Mouse (Mus musculus): ENCODE data around the gene Cnih1. TPM values are rescaled to one million over a fixed set of nuclear protein-coding genes. Genes with fewer than 3 reads are reported as not detected.

Gene Cnih1
- polyA plus RNA-seq, 1 experiment from 2014 or later, result 222 TPM

GRCm38 (mm10) chr14:46815640-46816039 lies 27.4 kb upstream of the Cnih1 start:
- Histone ChIP-seq H3K4me1 (peaks cover 4% of the 10 kb centered on the region), H3K4me3 (no peak overlapping the region), H3K9me3 (replicated peaks) (no peaks in the 10 kb centered on the region), H3K36me3 (peaks cover 59% of the 10 kb centered on the region), H3K27me3 (ENCODE audit: low read depth, poor library complexity, severe bottlenecking) (no peaks in the 10 kb centered on the region), H3K27ac (replicated peaks) (no peak overlapping the region)
- no peak for DNase-seq (ENCODE audit: low spot score)
- 78% methylated on average over 6 of the region's 6 CpGs for WGBS

- Histone ChIP-seq H3K9me3 (replicated peaks) (no peaks in the 10 kb centered on the region), H3K27me3 (ENCODE audit: low read depth, poor library complexity, severe bottlenecking) (no peaks in the 10 kb centered on the region), H3K4me3 (no peak overlapping the region), H3K36me3 (peaks cover 51% of the 10 kb centered on the region), H3K27ac (replicated peaks) (no peak overlapping the region), H3K4me1 (no peaks in the 10 kb centered on the region)
- no peak for DNase-seq (ENCODE audit: low spot score)
- WGBS, result 92% methylated on average over 3 of the region's 3 CpGs
Observed at GRCm38 (mm10) chr14:46807927-46808326, 19.7 kb upstream of the Cnih1 start.

- WGBS, result 90% methylated on average over 5 of the region's 5 CpGs
- no peak overlapping the region for H3K27ac ChIP-seq (replicated peaks)
- no peaks in the 10 kb centered on the region for H3K9me3 ChIP-seq (replicated peaks)
- no peaks in the 10 kb centered on the region for H3K4me1 ChIP-seq
- no peak overlapping the region for H3K4me3 ChIP-seq
- H3K27me3 ChIP-seq (ENCODE audit: low read depth, poor library complexity, severe bottlenecking), result no peaks in the 10 kb centered on the region
- DNase-seq (ENCODE audit: low spot score), result no peak
- H3K36me3 ChIP-seq, result peaks cover 35% of the 10 kb centered on the region
Observed at GRCm38 (mm10) chr14:46806186-46806585, 18.0 kb upstream of the Cnih1 start.

- no peak for DNase-seq (ENCODE audit: low spot score)
- Histone ChIP-seq H3K36me3 (peaks cover 21% of the 10 kb centered on the region), H3K9me3 (replicated peaks) (no peaks in the 10 kb centered on the region), H3K4me1 (no peaks in the 10 kb centered on the region), H3K4me3 (no peak overlapping the region), H3K27ac (replicated peaks) (no peak overlapping the region), H3K27me3 (ENCODE audit: low read depth, poor library complexity, severe bottlenecking) (no peaks in the 10 kb centered on the region)
- 98% methylated on average over 1 of the region's 1 CpGs for WGBS
Observed at GRCm38 (mm10) chr14:46803791-46804190, 15.6 kb upstream of the Cnih1 start.

GRCm38 (mm10) chr14:46803259-46803658 lies 15.0 kb upstream of the Cnih1 start:
- H3K36me3 ChIP-seq, result peaks cover 19% of the 10 kb centered on the region
- no peaks in the 10 kb centered on the region for H3K4me1 ChIP-seq
- no peak overlapping the region for H3K4me3 ChIP-seq
- H3K27ac ChIP-seq (replicated peaks), result no peak overlapping the region
- WGBS, result 93% methylated on average over 4 of the region's 4 CpGs
- H3K9me3 ChIP-seq (replicated peaks), result no peaks in the 10 kb centered on the region
- no peak for DNase-seq (ENCODE audit: low spot score)
- H3K27me3 ChIP-seq (ENCODE audit: low read depth, poor library complexity, severe bottlenecking), result no peaks in the 10 kb centered on the region

- no peak for DNase-seq (ENCODE audit: low spot score)
- WGBS, result 89% methylated on average over 3 of the region's 3 CpGs
- Histone ChIP-seq H3K4me1 (no peaks in the 10 kb centered on the region), H3K27me3 (ENCODE audit: low read depth, poor library complexity, severe bottlenecking) (no peaks in the 10 kb centered on the region), H3K9me3 (replicated peaks) (no peaks in the 10 kb centered on the region), H3K27ac (replicated peaks) (no peak overlapping the region), H3K36me3 (peaks cover 17% of the 10 kb centered on the region), H3K4me3 (no peak overlapping the region)
Observed at GRCm38 (mm10) chr14:46800684-46801345, 12.6 kb upstream of the Cnih1 start.

- WGBS, result 91% methylated on average over 5 of the region's 5 CpGs
Observed at GRCm38 (mm10) chr14:46794157-46794556, 5.9 kb upstream of the Cnih1 start.

GRCm38 (mm10) chr14:46790723-46791122 lies 2.5 kb upstream of the Cnih1 start:
- Histone ChIP-seq H3K9me3 (replicated peaks) (no peaks in the 10 kb centered on the region), H3K27ac (replicated peaks) (no peak overlapping the region), H3K27me3 (ENCODE audit: low read depth, poor library complexity, severe bottlenecking) (no peaks in the 10 kb centered on the region), H3K4me1 (peaks cover 22% of the 10 kb centered on the region), H3K36me3 (no peaks in the 10 kb centered on the region), H3K4me3 (no peak overlapping the region)
- DNase-seq (ENCODE audit: low spot score), result no peak
- WGBS, result 92% methylated on average over 6 of the region's 6 CpGs

More at GRCm38 (mm10) chr14:46794157-46794556, 5.9 kb upstream of the Cnih1 start:
- Histone ChIP-seq H3K27me3 (ENCODE audit: low read depth, poor library complexity, severe bottlenecking) (no peaks in the 10 kb centered on the region), H3K4me1 (no peaks in the 10 kb centered on the region), H3K4me3 (no peak overlapping the region), H3K27ac (replicated peaks) (no peak overlapping the region), H3K9me3 (replicated peaks) (no peaks in the 10 kb centered on the region), H3K36me3 (peaks cover 2% of the 10 kb centered on the region)
- DNase-seq (ENCODE audit: low spot score), result no peak

- no peak overlapping the region for H3K4me3 ChIP-seq
- WGBS, result 80% methylated on average over 4 of the region's 4 CpGs
- H3K27ac ChIP-seq (replicated peaks), result no peak overlapping the region
- H3K9me3 ChIP-seq (replicated peaks), result no peaks in the 10 kb centered on the region
- H3K27me3 ChIP-seq (ENCODE audit: low read depth, poor library complexity, severe bottlenecking), result no peaks in the 10 kb centered on the region
- H3K36me3 ChIP-seq, result peaks cover 2% of the 10 kb centered on the region
- no peak for DNase-seq (ENCODE audit: low spot score)
- peaks cover 22% of the 10 kb centered on the region for H3K4me1 ChIP-seq
Observed at GRCm38 (mm10) chr14:46790303-46790702, 2.1 kb upstream of the Cnih1 start.

GRCm38 (mm10) chr14:46788505-46788901 lies 292 bp upstream of the Cnih1 start:
- peak; percentile 18 for DNase-seq (ENCODE audit: low spot score)
- peak overlapping the region; percentile 99 for H3K27ac ChIP-seq (replicated peaks)
- H3K36me3 ChIP-seq, result peaks cover 20% of the 10 kb centered on the region
- H3K4me1 ChIP-seq, result peaks cover 22% of the 10 kb centered on the region
- H3K4me3 ChIP-seq, result peak overlapping the region; percentile 75
- 30% methylated on average over 8 of the region's 8 CpGs for WGBS
- no peaks in the 10 kb centered on the region for H3K9me3 ChIP-seq (replicated peaks)
- H3K27me3 ChIP-seq (ENCODE audit: low read depth, poor library complexity, severe bottlenecking), result no peaks in the 10 kb centered on the region

GRCm38 (mm10) chr14:46787454-46787786 lies 791 bp downstream of the Cnih1 start:
- WGBS, result under 1% methylated on average over 11 of the region's 11 CpGs
- Histone ChIP-seq H3K27ac (replicated peaks) (peak overlapping the region; percentile 99), H3K4me1 (peaks cover 22% of the 10 kb centered on the region)

GRCm38 (mm10) chr14:46785247-46785646 lies 3.0 kb downstream of the Cnih1 start:
- 88% methylated on average over 5 of the region's 5 CpGs for WGBS
- H3K36me3 ChIP-seq, result peaks cover 52% of the 10 kb centered on the region

More at GRCm38 (mm10) chr14:46787454-46787786, 791 bp downstream of the Cnih1 start:
- peak overlapping the region; percentile 75 for H3K4me3 ChIP-seq
- no peak for DNase-seq (ENCODE audit: low spot score)
- peaks cover 31% of the 10 kb centered on the region for H3K36me3 ChIP-seq
- no peaks in the 10 kb centered on the region for H3K27me3 ChIP-seq (ENCODE audit: low read depth, poor library complexity, severe bottlenecking)
- H3K9me3 ChIP-seq (replicated peaks), result no peaks in the 10 kb centered on the region

GRCm38 (mm10) chr14:46783327-46783926 lies 4.8 kb downstream of the Cnih1 start:
- H3K27ac ChIP-seq (replicated peaks), result no peak overlapping the region
- no peak overlapping the region for H3K4me3 ChIP-seq
- 94% methylated on average over 10 of the region's 10 CpGs for WGBS
- H3K4me1 ChIP-seq, result peaks cover 19% of the 10 kb centered on the region
- H3K36me3 ChIP-seq, result peaks cover 71% of the 10 kb centered on the region
- H3K27me3 ChIP-seq (ENCODE audit: low read depth, poor library complexity, severe bottlenecking), result no peaks in the 10 kb centered on the region
- peaks cover 17% of the 10 kb centered on the region for H3K9me3 ChIP-seq (replicated peaks)
- DNase-seq (ENCODE audit: low spot score), result no peak

More at GRCm38 (mm10) chr14:46785247-46785646, 3.0 kb downstream of the Cnih1 start:
- Histone ChIP-seq H3K4me1 (peaks cover 22% of the 10 kb centered on the region), H3K9me3 (replicated peaks) (peaks cover 5% of the 10 kb centered on the region; the same call in 1 of the 2 replicates), H3K4me3 (no peak overlapping the region), H3K27me3 (ENCODE audit: low read depth, poor library complexity, severe bottlenecking) (no peaks in the 10 kb centered on the region), H3K27ac (replicated peaks) (no peak overlapping the region)
- no peak for DNase-seq (ENCODE audit: low spot score)
